Mouse (Mus musculus) left cerebral cortex, adult 9 months (tissue): ENCODE results near the gene Atp2b4.
A peak's percentile ranks its signal among the peaks of the same experiment; 100 is the strongest.
"Not testable (repeated sequence)": the region's sequence is repeated elsewhere in the genome, so short reads cannot be mapped to it uniquely, and the experiment has no call there.

Experiments used
- DNase-seq, 2 experiments: peaks; one replicate each; pipeline ENCODE4 v3.0.0; 2022; ENCODE audit warnings: low spot score in 2 of 2

Gene Atp2b4

GRCm38 (mm10) chr1:133751621-133752020 lies 49.2 kb downstream of the Atp2b4 start:
- no peak for DNase-seq

DNA sequence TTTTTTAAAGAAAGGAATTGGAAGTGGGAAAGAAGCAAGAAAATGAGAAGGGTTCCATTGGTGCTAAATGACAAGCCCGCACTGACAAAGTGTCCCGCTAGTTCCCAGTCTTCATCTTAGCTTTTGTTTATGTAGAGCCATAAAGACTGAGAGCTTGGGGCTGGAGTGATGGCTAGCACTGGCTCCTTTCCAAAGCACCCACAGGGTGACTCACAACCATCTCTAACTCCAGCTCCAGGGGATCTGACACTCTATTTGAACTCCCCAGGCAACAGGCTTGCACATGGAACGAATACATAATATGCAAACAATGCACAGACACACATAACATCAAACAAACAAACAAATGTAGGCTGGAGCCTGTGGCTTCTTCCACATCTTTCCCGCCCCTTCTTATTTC lies 50.9 kb downstream of the Atp2b4 start:
- DNase-seq: no peak

GRCm38 (mm10) chr1:133745078-133745495 lies 55.8 kb downstream of the Atp2b4 start:
- DNase-seq: no peak

- peak in 1 of 2 experiments; percentile 36 for DNase-seq
Measured at GRCm38 (mm10) chr1:133744609-133745008, 56.2 kb downstream of the Atp2b4 start.

DNA sequence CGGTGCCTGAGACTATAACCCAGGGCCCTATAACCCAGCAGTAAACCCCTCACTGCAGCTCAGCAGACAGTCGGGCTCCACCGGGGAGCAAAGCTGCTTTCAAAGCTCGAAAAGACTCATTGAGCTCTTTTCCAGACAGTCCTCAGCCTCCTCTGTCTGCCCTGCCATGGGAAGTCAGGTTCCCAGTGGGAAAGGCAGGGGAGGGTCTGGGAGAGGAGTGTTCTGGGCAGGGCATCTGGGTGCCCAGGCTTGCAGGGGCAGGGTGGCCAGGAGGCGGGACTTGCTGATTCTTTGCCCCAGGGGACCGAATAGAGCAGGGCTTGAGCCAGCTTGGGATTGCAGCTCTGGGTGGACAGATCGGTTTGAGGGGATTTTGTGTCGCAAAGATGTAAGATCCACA lies 58.3 kb downstream of the Atp2b4 start:
- DNase-seq: no peak

- no peak for DNase-seq
Measured at GRCm38 (mm10) chr1:133741881-133742434, 58.9 kb downstream of the Atp2b4 start.

DNA sequence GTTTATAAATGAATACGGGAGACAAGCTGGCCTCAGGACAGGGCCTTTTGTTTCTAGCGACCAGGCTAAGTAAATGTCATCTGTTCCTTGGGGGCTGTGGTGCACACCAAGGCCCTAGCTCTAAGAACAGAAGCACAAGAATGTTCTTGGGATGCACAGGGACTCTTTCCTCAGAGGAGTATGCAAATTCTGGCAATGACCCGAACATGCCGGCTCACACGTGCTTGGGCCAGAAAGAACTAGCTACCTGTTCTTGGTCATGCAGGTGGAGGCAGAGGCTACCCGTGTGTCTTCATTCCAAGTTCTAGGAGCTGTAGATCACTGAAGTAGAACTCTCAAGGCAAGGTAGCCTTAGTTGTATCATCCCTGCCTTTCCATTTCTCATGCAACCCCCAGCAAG lies 59.7 kb downstream of the Atp2b4 start:
- no peak for DNase-seq

- peak in 1 of 2 experiments; percentile 36 for DNase-seq
Measured at GRCm38 (mm10) chr1:133736664-133737063, 64.2 kb downstream of the Atp2b4 start.

- DNase-seq: peak in 1 of 2 experiments; percentile 78
Measured at GRCm38 (mm10) chr1:133735995-133736652, 64.7 kb downstream of the Atp2b4 start.

GRCm38 (mm10) chr1:133732814-133733213 lies 68.0 kb downstream of the Atp2b4 start:
- DNase-seq: no peak

GRCm38 (mm10) chr1:133728339-133728738 lies 72.5 kb downstream of the Atp2b4 start:
- DNase-seq: no peak

DNA sequence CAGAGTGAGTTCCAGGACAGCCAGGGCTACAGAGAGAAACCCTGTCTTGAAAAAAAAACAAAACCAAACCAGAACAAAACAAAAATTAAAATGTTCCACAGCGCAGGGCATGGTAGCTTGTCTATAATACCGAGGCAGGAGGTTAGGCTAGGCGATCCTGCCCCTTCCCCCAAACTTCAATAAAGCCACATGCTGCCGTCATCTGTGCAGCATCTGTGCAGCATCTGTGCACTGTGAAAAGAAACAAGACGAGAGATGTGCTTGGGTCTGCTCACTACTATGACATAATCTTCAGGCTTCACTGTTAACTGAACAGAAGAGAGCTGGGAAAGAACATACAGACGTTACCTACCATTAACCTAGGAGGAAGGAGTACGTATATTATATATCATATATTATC lies 80.5 kb downstream of the Atp2b4 start:
- no peak for DNase-seq

- DNase-seq: no peak
Measured at GRCm38 (mm10) chr1:133718786-133719185, 82.1 kb downstream of the Atp2b4 start.

DNA sequence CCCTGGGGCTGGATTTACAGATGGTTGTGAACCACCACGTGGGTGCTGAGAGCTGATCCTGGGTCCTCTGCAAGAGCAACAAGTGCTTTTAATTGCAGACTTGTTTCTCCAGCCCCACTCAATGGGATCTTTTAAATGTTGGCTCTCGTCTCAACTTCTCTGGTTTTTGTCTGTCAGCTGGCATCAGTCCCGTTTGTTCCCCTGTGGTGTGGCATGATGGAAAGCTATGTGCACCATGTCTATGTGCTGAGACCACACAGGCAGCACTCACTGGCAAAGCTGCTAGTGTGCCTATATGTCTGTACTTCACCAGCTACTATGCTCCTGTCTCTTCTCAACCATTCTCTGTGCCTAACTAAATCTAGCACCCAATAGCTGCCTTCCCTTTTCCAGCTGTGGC lies 82.5 kb downstream of the Atp2b4 start:
- no peak for DNase-seq

GRCm38 (mm10) chr1:133716464-133716863 lies 84.4 kb downstream of the Atp2b4 start:
- DNase-seq: no peak

- DNase-seq: no peak
Measured at GRCm38 (mm10) chr1:133715191-133715590, 85.7 kb downstream of the Atp2b4 start.

DNA sequence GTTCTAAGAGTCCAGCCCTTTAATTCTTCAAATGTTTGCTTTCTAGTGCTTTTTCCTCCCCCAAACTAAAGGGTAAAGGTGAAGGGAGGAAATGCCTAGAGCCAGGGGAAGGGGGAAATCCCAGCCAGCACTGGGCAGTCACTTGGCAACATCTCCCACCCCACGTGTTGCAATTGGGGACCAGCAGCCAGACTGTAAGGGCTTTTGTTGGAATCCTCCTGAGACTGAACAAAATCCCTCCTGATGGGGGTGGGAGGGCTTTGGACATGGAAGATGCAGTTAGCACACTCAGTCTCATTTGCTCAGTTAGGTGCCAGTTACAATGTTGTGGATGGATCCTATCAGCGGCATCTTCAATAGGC lies 87.9 kb downstream of the Atp2b4 start:
- no peak for DNase-seq

GRCm38 (mm10) chr1:133712288-133713008 lies 88.4 kb downstream of the Atp2b4 start:
- peak in 1 of 2 experiments; percentile 38 for DNase-seq

DNA sequence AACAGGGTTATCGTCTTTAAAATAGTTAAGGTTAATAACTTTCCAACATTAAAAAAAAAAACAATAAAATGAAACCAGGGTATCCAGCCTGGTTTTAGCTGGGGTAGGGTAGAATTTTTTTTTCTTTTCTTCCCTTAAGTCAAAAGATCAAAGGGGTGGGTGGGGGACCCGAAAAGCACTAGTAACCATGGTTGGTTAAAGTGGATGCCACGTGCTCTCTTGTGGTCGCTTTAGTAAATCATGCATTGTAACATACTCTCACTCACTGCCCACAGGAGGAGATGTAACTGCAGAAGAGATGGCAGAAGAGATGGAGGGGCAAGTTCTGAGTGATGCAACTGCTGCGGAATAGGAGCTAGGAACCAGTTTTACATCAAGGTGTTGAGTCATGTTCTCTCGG lies 89.5 kb downstream of the Atp2b4 start:
- no peak for DNase-seq

DNA sequence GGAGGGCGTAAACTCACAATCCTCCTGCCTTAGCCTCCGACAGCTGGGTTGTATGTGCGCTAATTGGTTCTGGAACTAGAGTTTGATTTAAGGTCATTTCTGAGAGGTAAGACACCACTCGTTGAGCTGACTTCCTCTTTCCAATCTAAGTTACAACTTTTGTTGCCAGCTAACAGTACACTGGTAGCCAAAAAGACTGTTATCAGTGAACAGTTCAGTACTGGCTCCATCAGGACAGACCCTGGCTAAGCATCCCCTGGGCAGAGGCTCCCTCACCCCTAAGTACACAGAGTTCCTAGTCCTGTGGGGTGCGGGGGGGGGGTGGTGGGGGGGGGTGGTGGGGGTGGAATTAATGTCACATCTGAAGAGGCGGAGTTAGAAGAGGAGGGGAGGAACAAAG lies 89.9 kb downstream of the Atp2b4 start:
- DNase-seq: no peak

DNA sequence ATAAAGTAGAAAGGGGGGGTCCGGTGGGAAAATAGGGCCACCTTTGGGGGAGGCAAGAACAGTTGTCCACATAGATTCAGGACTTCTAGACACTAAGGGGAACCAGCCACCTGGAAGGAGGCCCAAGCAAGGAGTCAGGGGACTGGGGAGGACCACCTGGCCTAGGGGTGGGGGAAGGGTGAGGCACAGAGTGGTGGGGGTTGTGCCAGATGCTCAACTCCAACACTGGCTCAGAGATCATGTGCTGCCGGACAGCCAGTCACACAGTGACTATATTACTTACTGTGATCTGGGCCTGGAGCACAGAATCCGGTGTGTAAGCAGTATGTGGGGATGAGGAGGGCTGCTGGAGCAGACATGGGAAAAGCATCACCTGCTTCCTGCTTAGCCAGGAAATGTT lies 91.5 kb downstream of the Atp2b4 start:
- no peak for DNase-seq

GRCm38 (mm10) chr1:133701824-133702223 lies 99.0 kb downstream of the Atp2b4 start:
- not testable (repeated sequence) for DNase-seq

GRCm38 (mm10) chr1:133697935-133698620 lies 102.8 kb downstream of the Atp2b4 start:
- DNase-seq: no peak
